Mouse (Mus musculus) midbrain, embryonic 11.5 days (tissue): ENCODE results near the gene Thbs3. TPM values are rescaled to one million over a fixed set of nuclear protein-coding genes. Genes with fewer than 3 reads are reported as not detected.

Source experiments
- ATAC-seq: fragments of 200-750 bp; cut with Nextera tagmentation; 2 replicates; pipeline ENCODE4 v1.8.0; 2017; ENCODE audit warnings: moderate TSS enrichment, moderate library complexity; ENCODE audit not compliant: low FRiP score
- DNase-seq: peaks from one replicate; pipeline ENCODE4 v3.0.0; 2015; ENCODE audit warnings: low spot score; ENCODE audit errors: missing footprints
- H3K27ac ChIP-seq: fragments of 300-500 bp; sonication (generic); 2 replicates; pipeline ENCODE4 v1.5.1; 2014; ENCODE audit warnings: low read depth, low read length
- H3K27me3 ChIP-seq: fragments of 300-500 bp; sonication (generic); 2 replicates; pipeline ENCODE4 v1.6.1; 2014; ENCODE audit warnings: mild to moderate bottlenecking, low read length, moderate library complexity, mixed read lengths; ENCODE audit not compliant: control insufficient read depth, insufficient read depth
- H3K36me3 ChIP-seq: fragments of 300-500 bp; sonication (generic); 2 replicates; pipeline ENCODE4 v1.6.1; 2014; ENCODE audit warnings: mild to moderate bottlenecking, low read length, moderate library complexity, mixed read lengths; ENCODE audit not compliant: control insufficient read depth, insufficient read depth
- H3K4me1 ChIP-seq: fragments of 300-500 bp; sonication (generic); 2 replicates; pipeline ENCODE4 v1.6.1; 2014; ENCODE audit warnings: low read length; ENCODE audit not compliant: control insufficient read depth, insufficient read depth
- H3K4me2 ChIP-seq: fragments of 300-500 bp; sonication (generic); 2 replicates; pipeline ENCODE4 v1.6.1; 2014; ENCODE audit warnings: mild to moderate bottlenecking, moderate library complexity
- H3K4me3 ChIP-seq: fragments of 300-500 bp; sonication (generic); 2 replicates; pipeline ENCODE4 v1.5.1; 2014; ENCODE audit warnings: low read depth, low read length
- H3K9ac ChIP-seq: fragments of 300-500 bp; sonication (generic); 2 replicates; pipeline ENCODE4 v1.6.1; 2014; ENCODE audit warnings: low read length
- H3K9me3 ChIP-seq: fragments of 300-500 bp; sonication (generic); 2 replicates; pipeline ENCODE4 v1.6.1; 2016; ENCODE audit warnings: low read length; ENCODE audit not compliant: control insufficient read depth
- WGBS: fragments of 180-500 bp; shearing (Covaris S2); extraction: QIAGEN DNeasy Blood & Tissue Kit; methylation state at CpG from one replicate; pipeline ENCODE4 v1.1.7; 2014; 5-methylcytosine and 5-hydroxymethylcytosine counted together
- polyA plus RNA-seq: library from polyadenylated mRNA; unstranded; fragments of >200 nt; fragmentation: Nextera tagmentation; extraction: Ambion mirVana; gene quantifications from 2 replicates; pipeline ENCODE4 v1.2.1, GENCODE M21; 2014

The Thbs3 gene
- polyA plus RNA-seq, 1 experiment from 2014 or later = 55.8 TPM

GRCm38 (mm10) chr3:89246261-89247100, 31.5 kb downstream of the Thbs3 start, which contains the start of gene Trim46:
Gene Trim46 (minus strand): TSS chr3:89246309.
- WGBS = 1% methylated on average over 42 of the region's 42 CpGs
- no peaks in the 10 kb centered on the region; the same call in 1 of the 2 replicates for H3K27me3 ChIP-seq
- ATAC-seq = peak; percentile 67
- H3K4me1 ChIP-seq = peaks cover 37% of the 10 kb centered on the region
- H3K27ac ChIP-seq = peak within 1 kb of the TSS; percentile 53
- peak within 1 kb of the TSS; percentile 85 for H3K4me2 ChIP-seq
- peak within 1 kb of the TSS; percentile 83 for H3K9ac ChIP-seq
- H3K9me3 ChIP-seq = no peaks in the 10 kb centered on the region
- DNase-seq = peak; percentile 98
- H3K36me3 ChIP-seq = no peaks in the 10 kb centered on the region
- peak within 1 kb of the TSS; percentile 80 for H3K4me3 ChIP-seq

GRCm38 (mm10) chr3:89247466-89247865, 32.5 kb downstream of the Thbs3 start:
- Histone ChIP-seq H3K4me3 (peak overlapping the region; percentile 80), H3K4me1 (peaks cover 40% of the 10 kb centered on the region), H3K9ac (peak overlapping the region; percentile 83; the same call in 1 of the 2 replicates), H3K36me3 (no peaks in the 10 kb centered on the region), H3K4me2 (peak overlapping the region; percentile 85), H3K9me3 (no peaks in the 10 kb centered on the region), H3K27me3 (peaks cover 2% of the 10 kb centered on the region; the same call in 1 of the 2 replicates), H3K27ac (no peak overlapping the region)
- no peak for DNase-seq
- 87% methylated on average over 4 of the region's 4 CpGs for WGBS
- no peak for ATAC-seq

- Histone ChIP-seq H3K27ac (no peak overlapping the region), H3K27me3 (peaks cover 2% of the 10 kb centered on the region; the same call in 1 of the 2 replicates), H3K36me3 (no peaks in the 10 kb centered on the region), H3K4me2 (no peak overlapping the region), H3K4me1 (peaks cover 21% of the 10 kb centered on the region), H3K4me3 (no peak overlapping the region), H3K9me3 (no peaks in the 10 kb centered on the region), H3K9ac (no peak overlapping the region)
- 24% methylated on average over 7 of the region's 7 CpGs for WGBS
- ATAC-seq = no peak
- no peak for DNase-seq
Observed at GRCm38 (mm10) chr3:89250435-89251040, 35.6 kb downstream of the Thbs3 start.

- ATAC-seq (no peak), DNase-seq (no peak)
- peaks cover 2% of the 10 kb centered on the region; the same call in 1 of the 2 replicates for H3K27me3 ChIP-seq
- no peaks in the 10 kb centered on the region for H3K36me3 ChIP-seq
- H3K4me2 ChIP-seq = no peak overlapping the region
- 5% methylated on average over 17 of the region's 17 CpGs for WGBS
- H3K4me3 ChIP-seq = no peak overlapping the region
- peaks cover 18% of the 10 kb centered on the region for H3K4me1 ChIP-seq
- no peaks in the 10 kb centered on the region for H3K9me3 ChIP-seq
- peak overlapping the region; percentile 36 for H3K9ac ChIP-seq
- no peak overlapping the region for H3K27ac ChIP-seq
Observed at GRCm38 (mm10) chr3:89251365-89251895, 36.5 kb downstream of the Thbs3 start.

- H3K9ac ChIP-seq = no peak overlapping the region
- no peak overlapping the region for H3K4me3 ChIP-seq
- ATAC-seq (no peak), DNase-seq (no peak)
- peaks cover 2% of the 10 kb centered on the region; the same call in 1 of the 2 replicates for H3K27me3 ChIP-seq
- no peak overlapping the region for H3K27ac ChIP-seq
- no peak overlapping the region for H3K4me2 ChIP-seq
- H3K36me3 ChIP-seq = no peaks in the 10 kb centered on the region
- H3K9me3 ChIP-seq = no peaks in the 10 kb centered on the region
- 91% methylated on average over 5 of the region's 5 CpGs for WGBS
- peaks cover 10% of the 10 kb centered on the region; the same call in 1 of the 2 replicates for H3K4me1 ChIP-seq
Observed at GRCm38 (mm10) chr3:89254994-89255393, 40.0 kb downstream of the Thbs3 start.

- WGBS = 83% methylated on average over 5 of the region's 5 CpGs
- H3K27ac ChIP-seq = no peak overlapping the region
- H3K9ac ChIP-seq = no peak overlapping the region
- no peaks in the 10 kb centered on the region for H3K36me3 ChIP-seq
- H3K27me3 ChIP-seq = peaks cover 2% of the 10 kb centered on the region; the same call in 1 of the 2 replicates
- no peak overlapping the region for H3K4me2 ChIP-seq
- ATAC-seq (no peak), DNase-seq (no peak)
- H3K4me1 ChIP-seq = peaks cover 6% of the 10 kb centered on the region; the same call in 1 of the 2 replicates
- no peak overlapping the region for H3K4me3 ChIP-seq
- H3K9me3 ChIP-seq = no peaks in the 10 kb centered on the region
Observed at GRCm38 (mm10) chr3:89256177-89256576, 41.2 kb downstream of the Thbs3 start.

GRCm38 (mm10) chr3:89259076-89259475, 44.1 kb downstream of the Thbs3 start, which contains the start of gene Dpm3:
Gene Dpm3 (plus strand): TSS chr3:89259358.
- H3K4me1 ChIP-seq = no peaks in the 10 kb centered on the region
- no peaks in the 10 kb centered on the region for H3K9me3 ChIP-seq
- no peak within 1 kb of the TSS for H3K27ac ChIP-seq
- WGBS = 61% methylated on average over 7 of the region's 7 CpGs
- H3K4me3 ChIP-seq = no peak within 1 kb of the TSS
- ATAC-seq (no peak), DNase-seq (no peak)
- H3K36me3 ChIP-seq = no peaks in the 10 kb centered on the region
- H3K27me3 ChIP-seq = no peaks in the 10 kb centered on the region
- no peak within 1 kb of the TSS for H3K9ac ChIP-seq
- H3K4me2 ChIP-seq = no peak within 1 kb of the TSS

GRCm38 (mm10) chr3:89260211-89260610, 45.2 kb downstream of the Thbs3 start:
- H3K27me3 ChIP-seq = no peaks in the 10 kb centered on the region
- ATAC-seq (no peak), DNase-seq (no peak)
- H3K4me2 ChIP-seq = no peak overlapping the region
- no peaks in the 10 kb centered on the region for H3K36me3 ChIP-seq
- WGBS = 58% methylated on average over 3 of the region's 3 CpGs
- H3K9ac ChIP-seq = 0 out of 2 replicates have a peak overlapping the region, but pooled peaks have one; percentile 2
- no peaks in the 10 kb centered on the region for H3K4me1 ChIP-seq
- H3K4me3 ChIP-seq = no peak overlapping the region
- no peaks in the 10 kb centered on the region for H3K9me3 ChIP-seq
- no peak overlapping the region for H3K27ac ChIP-seq
